Mouse (Mus musculus): ENCODE results near the gene Celf3.
A peak's percentile ranks its signal among the peaks of the same experiment; 100 is the strongest.

The Celf3 gene

GRCm38 (mm10) chr3:94477981-94478422 is at the start of gene Celf3:
Celf3 (plus strand) TSS chr3:94478295.
- peak; percentile 69 for DNase-seq

DNA sequence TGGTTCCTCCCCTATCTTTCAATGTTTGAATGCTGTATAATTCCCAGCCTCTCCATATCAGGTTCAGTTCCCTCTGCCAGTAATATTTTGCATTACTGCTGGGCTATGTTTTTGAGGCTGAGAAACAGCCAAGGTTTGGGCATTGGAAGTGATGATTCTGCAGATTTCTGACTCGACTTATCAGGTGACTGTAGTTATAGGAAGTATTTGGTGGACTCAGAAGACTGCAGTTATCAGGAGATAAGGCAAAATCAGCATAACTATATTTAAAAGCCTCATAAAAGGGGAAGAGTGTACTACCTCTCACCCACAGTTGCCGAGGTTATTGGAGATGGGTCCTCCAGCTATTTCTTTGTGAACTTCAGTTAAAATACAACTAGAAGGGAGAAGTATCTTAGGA is 47.1 kb upstream of the Celf3 start:
- no peak for DNase-seq

GRCm38 (mm10) chr3:94434305-94434704 is 43.8 kb upstream of the Celf3 start:
- DNase-seq: no peak

DNA sequence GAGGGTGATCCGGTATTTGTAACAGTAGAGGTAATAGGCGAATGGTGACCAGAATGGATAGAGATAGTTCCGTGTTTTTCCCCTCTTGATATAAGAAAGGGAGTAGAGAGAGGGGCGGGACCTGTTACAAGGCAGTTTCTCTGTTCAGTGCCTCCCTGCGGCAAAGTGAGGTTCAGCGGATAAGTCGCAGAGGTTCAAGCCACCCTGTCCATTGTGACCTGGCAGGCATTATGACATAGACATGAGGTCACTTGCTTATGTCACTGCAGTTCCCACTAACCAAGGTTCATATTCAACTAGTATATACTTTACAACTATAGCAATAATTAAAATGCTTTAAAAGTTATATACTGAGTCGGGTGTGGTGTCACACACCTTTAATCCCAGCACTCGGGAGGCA is 41.7 kb upstream of the Celf3 start:
- DNase-seq: no peak

DNA sequence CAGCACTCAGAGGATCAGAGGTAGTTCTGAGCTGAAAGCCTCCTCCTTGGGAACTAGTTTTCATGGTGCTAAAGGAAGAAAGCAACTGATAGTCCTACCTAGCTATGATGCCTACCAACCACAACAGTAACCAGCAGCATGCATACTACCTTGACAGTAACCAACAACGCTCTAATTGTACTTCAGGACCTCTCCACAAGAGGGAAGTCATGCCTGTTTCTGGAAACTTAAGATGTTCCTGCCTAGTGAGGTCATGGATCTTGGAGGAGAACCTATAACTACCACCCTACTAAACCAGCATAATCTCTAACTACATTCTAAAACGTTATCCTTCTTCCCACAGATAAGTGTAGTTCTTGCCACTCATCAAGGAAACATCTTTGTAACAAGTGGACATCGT is 36.9 kb upstream of the Celf3 start:
- DNase-seq: no peak

DNA sequence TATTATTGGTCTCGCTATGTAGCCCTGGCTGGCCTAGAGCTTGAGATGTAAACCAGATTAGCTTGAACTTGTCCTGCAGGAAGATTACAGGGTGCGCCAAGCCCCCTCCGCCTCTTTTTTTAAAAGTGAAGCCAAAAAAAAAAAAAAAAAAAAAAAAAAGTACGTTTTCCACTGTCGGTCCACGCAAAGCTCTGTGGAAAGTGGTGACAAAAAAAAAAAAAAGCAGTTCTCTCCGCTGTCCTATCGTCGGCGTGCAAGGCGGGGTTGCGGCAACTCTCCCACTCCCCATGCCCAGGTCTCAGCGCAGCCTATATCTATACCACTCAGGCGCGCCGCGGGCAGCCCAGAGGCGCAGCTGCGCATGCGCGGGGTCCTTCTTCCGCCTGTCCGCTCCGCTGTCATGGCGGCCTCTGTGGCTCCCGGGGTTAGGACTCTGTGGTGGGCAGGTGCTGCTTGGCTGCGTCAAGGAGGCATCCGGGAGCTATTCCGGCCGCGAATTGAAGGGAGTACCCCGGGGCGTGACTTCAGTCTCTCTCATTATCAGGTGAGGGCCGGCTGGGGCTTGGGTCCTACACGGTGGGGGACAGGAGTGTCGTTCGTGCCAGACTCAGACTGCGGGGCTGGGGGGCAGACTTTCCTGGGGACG is 35.0 kb upstream of the Celf3 start, which contains the start of gene Mrpl9:
Mrpl9 (plus strand) TSS at position 368 of the 646 bp plus-strand sequence.
- peak; percentile 96 for DNase-seq

DNA sequence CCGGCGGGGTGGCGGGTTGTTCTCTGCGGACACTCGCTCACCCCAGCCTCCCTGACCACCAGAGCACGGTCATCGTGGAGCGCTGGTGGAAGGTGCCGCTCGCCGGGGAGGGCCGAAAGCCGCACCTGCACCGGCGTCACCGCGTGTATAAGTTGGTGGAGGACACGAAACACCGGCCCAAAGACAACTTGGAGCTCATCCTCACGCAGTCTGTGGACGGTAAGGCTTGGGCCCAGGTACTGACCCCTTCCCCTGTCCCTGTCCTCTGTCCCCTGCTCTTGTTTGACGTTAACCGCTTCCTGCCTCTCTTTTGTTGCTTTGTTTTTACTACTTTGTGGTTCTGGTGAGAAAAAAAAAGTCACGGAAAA is 34.5 kb upstream of the Celf3 start, which contains the start of gene Oaz3:
Oaz3 (minus strand) TSS at position 319 of the 368 bp plus-strand sequence.
- no peak for DNase-seq

GRCm38 (mm10) chr3:94449377-94449776 is 28.7 kb upstream of the Celf3 start:
- no peak for DNase-seq

GRCm38 (mm10) chr3:94456529-94457000 is 21.5 kb upstream of the Celf3 start:
- peak; percentile 80 for DNase-seq

DNA sequence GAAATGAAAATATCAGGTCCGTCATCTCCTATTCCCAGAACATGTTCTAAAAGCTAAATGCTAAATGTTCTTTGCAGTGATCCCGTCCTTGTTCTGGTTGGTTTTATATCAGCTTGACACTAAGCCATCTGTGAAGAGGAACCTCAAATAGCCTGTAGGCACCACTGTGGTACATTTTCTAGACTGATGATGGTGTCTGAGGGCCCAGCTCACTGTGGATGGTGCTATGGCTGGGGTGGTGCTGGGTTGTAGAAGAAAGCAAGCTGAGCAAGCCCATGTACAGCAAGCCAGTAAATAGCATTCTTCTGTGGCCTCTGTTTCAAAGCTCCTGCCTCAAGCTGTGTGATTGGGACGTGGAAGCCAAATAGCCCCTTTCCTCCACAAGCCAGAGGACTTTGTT is 21.0 kb upstream of the Celf3 start:
- no peak for DNase-seq

DNA sequence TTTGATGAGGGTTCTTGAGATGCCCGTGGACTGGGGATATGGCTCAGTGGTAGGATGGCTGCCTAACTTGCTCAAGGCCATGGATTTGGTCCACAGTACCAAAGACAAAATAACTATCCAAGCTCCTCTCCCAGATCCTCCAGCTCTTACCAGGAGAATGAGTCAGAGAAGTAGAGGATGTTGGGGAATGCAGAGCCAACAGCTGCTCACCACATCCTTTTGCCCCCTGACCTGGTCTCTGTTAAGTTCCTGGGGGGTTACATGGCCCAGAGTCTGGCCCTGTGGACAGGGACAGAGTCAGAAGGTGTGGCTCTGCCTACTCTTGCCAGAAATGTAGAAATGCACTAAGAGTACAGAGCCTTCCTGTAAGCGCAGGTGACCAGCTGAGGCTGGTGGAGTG is 18.3 kb upstream of the Celf3 start:
- no peak for DNase-seq

DNA sequence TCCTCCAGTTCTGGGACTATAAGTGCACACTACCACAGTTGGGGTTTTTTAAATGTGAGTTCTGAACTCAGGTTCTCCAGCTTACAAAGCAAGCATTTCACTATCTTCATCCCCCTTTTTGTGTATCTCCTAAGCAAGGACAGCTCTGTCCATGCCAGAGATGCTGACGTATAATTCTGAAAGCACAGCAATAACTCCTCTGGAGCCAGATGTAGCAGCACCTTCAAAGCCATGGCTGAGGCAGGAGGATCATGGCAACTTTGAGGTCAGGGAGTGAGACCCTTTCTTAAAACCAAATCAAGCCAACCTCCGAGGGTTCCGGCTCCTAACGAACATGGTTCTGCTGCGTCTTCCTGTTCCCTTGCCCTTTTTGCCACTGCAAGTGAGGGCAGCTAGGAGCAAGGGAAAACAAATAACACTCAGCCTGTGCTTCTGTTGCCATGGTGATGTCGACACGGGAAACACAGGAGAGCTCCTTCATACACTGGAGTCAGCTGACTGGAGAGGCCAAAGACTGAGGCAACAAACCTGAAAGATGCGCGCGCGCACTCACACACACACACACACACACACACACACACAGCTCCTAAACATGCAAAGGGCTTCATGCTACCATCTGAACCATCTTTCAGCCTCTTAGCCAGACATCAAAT is 14.0 kb upstream of the Celf3 start:
- DNase-seq: no peak

- DNase-seq: no peak
Observed at GRCm38 (mm10) chr3:94465632-94466430, 12.3 kb upstream of the Celf3 start.

DNA sequence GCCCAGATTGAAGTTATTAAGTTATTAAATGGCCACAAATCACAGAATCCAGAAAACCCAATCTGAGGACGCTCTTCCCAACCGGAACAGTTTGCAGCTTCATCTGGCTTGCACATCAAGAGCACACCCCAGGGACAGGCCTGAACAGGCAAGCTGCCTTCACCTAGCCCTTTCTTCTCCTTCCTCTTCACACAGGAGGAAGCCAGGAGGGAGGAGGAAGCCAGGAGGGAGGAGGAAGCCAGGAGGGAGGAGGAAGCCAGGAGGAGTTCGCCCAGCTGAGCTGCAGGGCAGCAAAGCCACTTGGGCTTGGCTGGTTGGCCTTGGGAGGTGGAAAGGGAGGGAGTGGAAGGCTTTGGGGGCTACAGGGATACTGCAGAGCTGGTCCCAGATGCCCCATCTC is 9.2 kb upstream of the Celf3 start:
- no peak for DNase-seq

- no peak for DNase-seq
Observed at GRCm38 (mm10) chr3:94472447-94473114, 5.5 kb upstream of the Celf3 start.

DNA sequence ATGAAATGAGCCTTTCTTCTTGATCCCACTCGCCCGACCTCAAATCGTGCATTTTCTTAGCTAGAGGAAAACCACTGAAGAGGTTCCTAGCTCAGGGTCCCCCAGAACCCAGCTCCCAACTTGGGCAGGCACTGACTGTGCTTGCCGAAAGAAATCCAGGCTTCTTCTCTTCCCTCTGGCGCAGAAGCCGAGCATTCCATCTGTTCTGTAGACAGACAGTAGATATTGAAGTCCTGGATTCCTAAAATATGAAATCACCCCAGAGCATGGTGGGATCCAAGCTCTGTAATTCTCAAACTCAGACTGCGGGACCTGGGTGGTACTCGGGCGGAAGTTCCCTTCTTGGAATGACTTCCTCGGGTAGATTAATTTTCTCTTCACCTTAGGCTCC is 5.0 kb upstream of the Celf3 start:
- DNase-seq: no peak

DNA sequence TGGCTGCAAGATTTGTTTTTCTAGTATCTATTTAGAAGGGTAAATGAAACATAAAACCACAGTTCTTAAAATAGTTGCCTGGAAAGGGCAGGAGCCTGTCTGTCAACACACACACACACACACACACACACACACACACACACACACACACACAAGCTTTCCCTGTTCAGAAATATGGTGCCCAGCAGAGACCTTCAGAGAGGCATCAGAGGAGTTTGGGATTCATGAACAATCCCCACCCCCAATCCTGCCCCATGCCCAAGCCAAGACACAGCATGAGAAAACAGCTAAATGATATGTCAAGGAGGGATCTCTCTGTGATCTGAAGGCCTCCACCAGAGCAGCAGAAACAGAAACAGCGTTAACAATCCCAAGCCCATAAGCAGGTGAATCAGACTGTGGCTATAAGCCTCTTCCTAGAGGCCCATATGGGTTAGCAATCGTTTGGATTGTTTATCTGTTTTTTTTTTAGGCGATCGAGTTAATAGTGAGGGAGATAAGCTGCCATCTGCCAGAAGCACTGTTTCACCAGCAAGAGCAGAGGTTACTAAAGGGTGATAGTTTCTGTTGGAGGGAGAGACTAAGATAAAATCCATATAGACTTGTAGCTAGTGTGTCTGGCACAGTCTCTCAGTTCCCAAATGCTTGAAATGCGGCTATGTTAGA is 4.4 kb upstream of the Celf3 start:
- DNase-seq: no peak

DNA sequence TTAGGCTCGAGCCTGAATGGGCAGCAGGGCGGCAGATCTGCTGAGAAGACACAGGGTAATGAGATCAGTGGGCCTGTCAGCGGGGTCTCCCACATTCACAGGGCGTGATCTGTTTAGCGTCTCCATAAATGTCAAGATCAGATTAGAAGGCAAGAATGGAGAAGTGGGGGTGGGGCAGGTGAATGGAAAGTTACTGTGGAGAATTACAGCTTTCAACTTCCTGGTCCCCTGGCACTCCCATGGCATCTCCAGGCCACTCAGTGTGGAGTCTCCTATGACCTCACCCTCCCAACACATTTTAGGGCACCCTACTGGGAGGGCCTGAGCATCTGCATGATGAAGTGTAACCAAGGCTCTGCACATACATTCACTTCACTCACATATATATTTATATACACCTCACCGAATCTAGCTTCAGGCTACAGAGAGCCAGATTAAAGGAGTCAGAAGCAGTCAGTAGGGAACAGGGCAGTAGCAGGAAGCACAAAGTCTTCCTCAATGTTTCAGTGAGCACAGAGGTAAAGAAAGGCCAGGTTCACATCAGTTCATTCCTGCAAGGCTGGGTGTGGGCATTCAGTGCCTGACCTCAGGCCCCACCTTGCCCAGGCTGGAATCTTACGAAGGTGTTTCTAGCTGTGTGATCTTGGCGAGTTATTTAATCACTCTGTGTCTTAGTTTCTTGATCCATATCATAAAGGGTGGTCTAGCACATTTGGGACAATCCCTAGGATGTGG is 1.6 kb upstream of the Celf3 start:
- no peak for DNase-seq

DNA sequence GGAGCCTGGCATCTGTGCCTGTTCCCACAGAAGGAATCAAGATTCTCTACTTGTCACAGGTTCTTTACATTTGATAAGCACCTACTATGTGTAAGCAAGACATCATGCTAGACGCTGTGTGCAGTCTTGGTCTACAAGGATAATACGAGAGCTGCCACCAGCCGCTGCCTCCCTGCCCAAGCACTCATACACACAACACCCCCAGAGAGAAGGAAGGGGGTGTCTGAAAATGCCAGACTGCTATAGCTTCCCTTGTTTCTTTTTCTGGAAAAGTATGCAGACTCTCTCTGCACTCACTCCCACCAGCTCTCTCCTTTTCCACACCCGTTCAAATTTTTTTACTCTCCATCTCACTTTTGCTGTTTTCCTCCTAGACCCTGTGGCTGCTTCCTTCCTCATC is 651 bp upstream of the Celf3 start:
- DNase-seq: peak; percentile 54

- no peak for DNase-seq
Observed at GRCm38 (mm10) chr3:94478591-94479169, 585 bp downstream of the Celf3 start.

DNA sequence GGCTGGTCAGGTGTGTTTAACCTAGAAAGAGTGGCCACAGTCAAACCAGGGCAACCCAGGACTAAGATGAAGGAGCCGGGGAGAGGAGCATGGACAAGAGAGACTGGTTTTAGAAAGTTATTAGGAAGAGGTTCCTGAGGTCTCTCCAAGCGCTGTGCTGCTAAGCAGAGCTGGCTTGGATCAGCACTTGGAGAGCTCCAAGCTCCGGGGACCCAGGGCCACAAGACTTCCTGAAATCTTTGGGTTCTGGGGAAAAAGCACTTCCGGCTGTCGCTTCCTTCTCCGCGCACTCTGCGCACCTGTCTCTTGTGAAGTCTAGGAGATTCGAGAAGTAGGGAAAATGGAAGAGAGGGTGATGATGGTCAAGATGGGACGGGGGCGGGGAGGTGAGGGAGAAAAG is 1.5 kb downstream of the Celf3 start:
- no peak for DNase-seq

Data from right cerebral cortex, postnatal 14 days (tissue).